Mouse (Mus musculus) small intestine, adult 2 months (tissue): ENCODE results near the gene Cdk4.

ENCODE experiments used
- CTCF ChIP-seq: fragments of 200-500 bp; IDR thresholded peaks from 2 replicates; pipeline ENCODE4 v1.5.1; 2012; ENCODE audit warnings: low read depth, mild to moderate bottlenecking, control low read depth, inconsistent platforms, low read length, moderate library complexity, mixed read lengths; ENCODE audit not compliant: insufficient replicate concordance, insufficient read length; ENCODE audit errors: extremely low read depth
- POLR2A ChIP-seq: fragments of 200-500 bp; IDR thresholded peaks from 2 replicates; pipeline ENCODE4 v1.6.1; 2012; ENCODE audit warnings: low read depth, mild to moderate bottlenecking, control low read depth, inconsistent platforms, low read length, moderate library complexity

- TF ChIP-seq POLR2A (no peak), CTCF (peak; percentile 49; the same call in 1 of the 2 replicates)
These were observed 13.8 kb upstream of the Cdk4 start for GRCm38 (mm10) chr10:127049395-127050118.
